Mouse (Mus musculus) megakaryocyte, embryonic 14.5 days (primary cell): ENCODE measurements around the gene Arnt2.

Experiments
- FLI1 ChIP-seq: IDR thresholded peaks from 2 replicates; pipeline ENCODE4 v1.6.1; 2012; ENCODE audit warnings: low read length, inconsistent platforms, mixed read lengths
- GATA1 ChIP-seq: IDR thresholded peaks from 3 replicates; pipeline ENCODE4 v1.6.1; 2012; ENCODE audit warnings: mixed read lengths, low read length, inconsistent platforms, borderline replicate concordance

DNA sequence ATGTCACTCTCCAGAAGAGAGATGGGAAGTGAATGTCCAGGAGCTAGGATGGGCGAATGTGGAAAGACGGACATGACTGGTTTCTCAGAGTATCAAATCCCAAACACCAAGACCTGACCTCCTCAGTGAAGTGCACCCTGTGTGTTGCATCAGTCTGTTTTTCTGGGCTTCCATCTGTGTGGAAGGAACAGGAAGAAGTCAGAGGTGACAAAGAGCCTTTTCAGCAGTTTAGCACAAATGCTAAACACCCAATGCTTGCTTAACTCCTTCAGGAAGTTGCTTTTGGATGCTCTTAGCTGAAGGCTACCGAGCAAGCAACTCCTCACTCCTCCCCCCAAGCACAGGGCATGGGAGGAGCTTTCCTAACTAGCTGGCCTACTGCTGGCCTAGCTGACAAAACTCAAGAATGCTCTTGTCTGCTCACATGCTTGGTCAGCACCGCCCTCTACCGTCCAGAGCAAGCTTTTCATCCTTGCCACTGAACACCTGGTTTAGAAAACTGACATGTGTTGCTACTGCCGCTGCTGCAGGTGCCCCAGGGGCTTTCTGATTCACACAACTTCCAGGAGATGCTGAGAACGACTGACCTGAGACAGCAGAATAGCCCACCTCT, 137.7 kb downstream of the Arnt2 start:
- no peak for TF ChIP-seq GATA1
- TF ChIP-seq FLI1, result no peak
